Mouse (Mus musculus) G1E (cell line): Measurements from ENCODE around the gene Slc30a4.

Source experiments
- CTCF ChIP-seq: IDR thresholded peaks from 2 replicates; pipeline ENCODE4 v1.5.1; 2012; ENCODE audit warnings: low read depth, low read length, inconsistent platforms, mixed read lengths
- GATA1 ChIP-seq: IDR thresholded peaks from 2 replicates; pipeline ENCODE4 v1.6.1; 2012; ENCODE audit warnings: borderline replicate concordance, low read length, inconsistent platforms, mixed read lengths

DNA sequence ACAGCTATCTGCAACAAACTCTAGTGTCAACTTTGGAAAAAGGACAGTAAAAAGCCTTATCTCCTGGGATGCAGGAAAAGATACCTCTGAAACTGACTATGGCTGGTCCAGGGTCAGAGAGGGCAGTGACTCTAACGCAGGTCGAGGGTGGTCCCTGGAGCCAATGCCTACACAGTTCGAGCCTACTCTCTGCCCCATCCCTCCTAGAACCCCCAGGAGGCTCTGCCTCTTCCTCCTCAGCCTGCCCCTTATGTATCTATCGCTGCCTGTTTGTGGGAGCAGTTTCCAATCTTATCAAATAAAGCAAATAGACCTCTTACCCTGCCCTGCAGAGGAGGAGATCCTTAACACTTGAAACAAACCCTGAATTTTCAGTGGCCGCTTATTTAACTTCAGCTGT lies 63.8 kb downstream of the Slc30a4 start:
- TF ChIP-seq CTCF (no peak), GATA1 (no peak)
